Mouse (Mus musculus): ENCODE measurements around the gene Fbxo17. TPM values are rescaled to one million over a fixed set of nuclear protein-coding genes. Genes with fewer than 3 reads are reported as not detected.
"Not testable (repeated sequence)": the region's sequence is repeated elsewhere in the genome, so short reads cannot be mapped to it uniquely, and the experiment has no call there.

Fbxo17 gene
- total and polyA plus RNA-seq, 3 experiments: 0.25 to 0.26 TPM; not detected in 1

GRCm38 (mm10) chr7:28701306-28701705 is 15.3 kb upstream of the Fbxo17 start:
- H3K9me3 ChIP-seq (replicated peaks; ENCODE audit: low read length); H3K4me3 ChIP-seq (replicated peaks in 1 of 3; ENCODE audit: low read depth in 2 of 3, low read length in 2 of 3, poor library complexity in 1 of 3); H3K79me2 ChIP-seq (replicated peaks; ENCODE audit: control insufficient read depth, extremely low read depth, insufficient read depth, poor library complexity, severe bottlenecking); H3K36me3 ChIP-seq (replicated peaks in 1 of 2; ENCODE audit: control insufficient read depth in 1 of 2, insufficient read depth in 1 of 2, low read length in 1 of 2); DNase-seq (ENCODE audit: extremely low read depth); dilution Hi-C loops (cut with MboI; ENCODE audit: extremely low pct_ligation_motif_present, extremely low pct_unique_long_range_greater_than_20kb, low sequenced_read_pairs); H3K4me1 ChIP-seq (ENCODE audit: control insufficient read depth in 1 of 2, insufficient read depth in 2 of 2); H3K27ac ChIP-seq (ENCODE audit: insufficient read depth, low read depth); H3K4me2 ChIP-seq (ENCODE audit: insufficient read depth, low read depth, poor library complexity, severe bottlenecking); H3K27me3 ChIP-seq (replicated peaks); H3K9ac ChIP-seq (ENCODE audit: insufficient read depth, low read depth); in situ Hi-C loops (cut with MboI; ENCODE audit: low pct_ligation_motif_present, low pct_unique_long_range_greater_than_20kb, low sequenced_read_pairs): not testable (repeated sequence)

- Histone ChIP-seq H3K27ac (ENCODE audit: insufficient read depth, low read depth) (no peak overlapping the region), H3K9me3 (replicated peaks; ENCODE audit: low read length) (peaks cover 3% of the 10 kb centered on the region), H3K27me3 (replicated peaks) (no peaks in the 10 kb centered on the region), H3K4me1 (ENCODE audit: control insufficient read depth in 1 of 2, insufficient read depth in 2 of 2) (peaks cover 0 to 4% of the 10 kb centered on the region in 2 experiments; a peak in 1 of 4 replicates), H3K4me2 (ENCODE audit: insufficient read depth, low read depth, poor library complexity, severe bottlenecking) (no peak overlapping the region), H3K4me3 (replicated peaks in 1 of 3; ENCODE audit: low read depth in 2 of 3, low read length in 2 of 3, poor library complexity in 1 of 3) (no peak overlapping the region), H3K79me2 (replicated peaks; ENCODE audit: control insufficient read depth, extremely low read depth, insufficient read depth, poor library complexity, severe bottlenecking) (no peaks in the 10 kb centered on the region), H3K9ac (ENCODE audit: insufficient read depth, low read depth) (no peak overlapping the region), H3K36me3 (replicated peaks in 1 of 2; ENCODE audit: control insufficient read depth in 1 of 2, insufficient read depth in 1 of 2, low read length in 1 of 2) (no peaks in the 10 kb centered on the region)
- TF ChIP-seq SMC3 (IDR thresholded peaks at IDR 0.05; ENCODE audit: low read depth, low read length) (no peak), IRF4 (IDR thresholded peaks at IDR 0.05; ENCODE audit: low read depth, low read length) (no peak), ETS1 (conservative IDR thresholded peaks at IDR 0.05; ENCODE audit: low read depth, low read length) (no peak), ZNF384 (IDR thresholded peaks at IDR 0.05; ENCODE audit: low read depth, low read length) (peak; percentile 94), NELFE (IDR thresholded peaks at IDR 0.05; ENCODE audit: low read depth, low read length) (no peak), ELF1 (IDR thresholded peaks at IDR 0.05; ENCODE audit: low read depth, low read length) (peak; percentile 20; the same call in 1 of the 2 replicates), MYC (IDR thresholded peaks at IDR 0.05; ENCODE audit: low read depth, low read length) (no peak), MAX (IDR thresholded peaks at IDR 0.05; ENCODE audit: low read length) (no peak), MXI1 (IDR thresholded peaks at IDR 0.05; ENCODE audit: low read depth, low read length) (no peak), NRF1 (IDR thresholded peaks at IDR 0.05; ENCODE audit: low read depth, low read length) (no peak), E2F4 (IDR thresholded peaks at IDR 0.05; ENCODE audit: insufficient replicate concordance, low read depth, low read length) (no peak), MAZ (IDR thresholded peaks at IDR 0.05; ENCODE audit: low read depth, low read length) (no peak), MAFK (IDR thresholded peaks at IDR 0.05; ENCODE audit: insufficient replicate concordance, low read length) (no peak)
- no peak for DNase-seq (ENCODE audit: extremely low read depth)
- in situ Hi-C loops (cut with MboI; ENCODE audit: low pct_ligation_motif_present, low pct_unique_long_range_greater_than_20kb, low sequenced_read_pairs): no loop called here
- dilution Hi-C loops (cut with MboI; ENCODE audit: extremely low pct_ligation_motif_present, extremely low pct_unique_long_range_greater_than_20kb, low sequenced_read_pairs): no loop called here
Observed at GRCm38 (mm10) chr7:28702601-28703143, 13.9 kb upstream of the Fbxo17 start.

DNA sequence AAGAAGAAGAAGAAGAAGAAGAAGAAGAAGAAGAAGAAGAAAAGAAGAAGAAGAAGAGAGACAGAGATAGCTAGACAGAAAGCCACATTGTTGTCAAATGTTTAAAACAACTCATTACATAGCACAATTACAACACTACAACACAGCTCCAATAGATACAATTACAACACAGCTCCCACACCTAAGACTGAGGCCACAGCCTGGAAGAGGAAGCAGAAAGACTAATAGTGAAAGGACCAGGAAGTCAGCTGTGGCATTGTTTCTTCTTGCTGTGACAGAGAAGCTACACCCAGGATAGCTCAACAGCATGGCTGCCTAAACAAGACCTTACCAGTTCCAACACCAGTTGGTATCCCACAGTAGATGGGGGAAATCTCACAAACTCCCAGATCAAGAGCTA is 7.2 kb upstream of the Fbxo17 start:
- peak overlapping the region; percentile 1; the same call in 1 of the 2 replicates for H3K4me2 ChIP-seq (ENCODE audit: insufficient read depth, low read depth, poor library complexity, severe bottlenecking)
- no peaks in the 10 kb centered on the region for H3K79me2 ChIP-seq (replicated peaks; ENCODE audit: control insufficient read depth, extremely low read depth, insufficient read depth, poor library complexity, severe bottlenecking)
- H3K36me3 ChIP-seq (replicated peaks in 1 of 2; ENCODE audit: control insufficient read depth in 1 of 2, insufficient read depth in 1 of 2, low read length in 1 of 2): no peaks in the 10 kb centered on the region
- H3K4me3 ChIP-seq (replicated peaks in 1 of 3; ENCODE audit: low read depth in 2 of 3, low read length in 2 of 3, poor library complexity in 1 of 3): peak overlapping the region in 2 of 3 experiments; percentile 1 to 18
- no peak overlapping the region for H3K27ac ChIP-seq (ENCODE audit: insufficient read depth, low read depth)
- H3K9me3 ChIP-seq (replicated peaks; ENCODE audit: low read length): no peaks in the 10 kb centered on the region
- H3K4me1 ChIP-seq (ENCODE audit: control insufficient read depth in 1 of 2, insufficient read depth in 2 of 2): peaks cover under 1 to 14% of the 10 kb centered on the region in 2 experiments; a peak in 2 of 4 replicates
- H3K27me3 ChIP-seq (replicated peaks): no peaks in the 10 kb centered on the region
- DNase-seq (ENCODE audit: extremely low read depth): peak; percentile 34
- no peak for TF ChIP-seq RCOR1 (conservative IDR thresholded peaks at IDR 0.05; ENCODE audit: low read depth, low read length)
- TF ChIP-seq ELF1 (IDR thresholded peaks at IDR 0.05; ENCODE audit: low read depth, low read length): peak; percentile 41
- in situ Hi-C loops (cut with MboI; ENCODE audit: low pct_ligation_motif_present, low pct_unique_long_range_greater_than_20kb, low sequenced_read_pairs): no loop called here
- dilution Hi-C loops (cut with MboI; ENCODE audit: extremely low pct_ligation_motif_present, extremely low pct_unique_long_range_greater_than_20kb, low sequenced_read_pairs): no loop called here
- no peak overlapping the region for H3K9ac ChIP-seq (ENCODE audit: insufficient read depth, low read depth)
